Mouse (Mus musculus) limb, embryonic 10.5 days (tissue): Measurements from ENCODE around the gene Scgb2b3. TPM values are rescaled to one million over a fixed set of nuclear protein-coding genes. Genes with fewer than 3 reads are reported as not detected.

ENCODE experiments used
- DNase-seq: peaks from one replicate; pipeline ENCODE4 v3.0.0-alpha.2; 2017; ENCODE audit warnings: low spot score
- H3K27ac ChIP-seq: fragments of 300-500 bp; sonication (generic); 2 replicates; pipeline ENCODE4 v1.5.1; 2016; ENCODE audit warnings: mild to moderate bottlenecking
- H3K27me3 ChIP-seq: fragments of 300-500 bp; sonication (generic); 2 replicates; pipeline ENCODE4 v1.6.1; 2016; ENCODE audit warnings: low read depth, mild to moderate bottlenecking; ENCODE audit not compliant: poor library complexity, severe bottlenecking
- H3K36me3 ChIP-seq: fragments of 300-500 bp; sonication (generic); 2 replicates; pipeline ENCODE4 v1.6.1; 2016; ENCODE audit warnings: mild to moderate bottlenecking, moderate library complexity
- H3K4me1 ChIP-seq: fragments of 300-500 bp; sonication (generic); 2 replicates; pipeline ENCODE4 v1.6.1; 2016
- H3K4me3 ChIP-seq: fragments of 300-500 bp; sonication (generic); 2 replicates; pipeline ENCODE4 v1.5.1; 2016; ENCODE audit warnings: mild to moderate bottlenecking, moderate library complexity
- H3K9me3 ChIP-seq: fragments of 300-500 bp; sonication (generic); replicated peaks from 2 replicates; pipeline ENCODE4 v1.6.1; 2016; ENCODE audit warnings: mild to moderate bottlenecking
- WGBS: fragments of 180-500 bp; shearing (Covaris S2); methylation state at CpG from one replicate; pipeline ENCODE4 v1.1.7; 2016; 5-methylcytosine and 5-hydroxymethylcytosine counted together
- polyA plus RNA-seq: library from polyadenylated mRNA; unstranded; fragments of >200 nt; fragmentation: Nextera tagmentation; extraction: Ambion mirVana; gene quantifications from 2 replicates; pipeline ENCODE4 v1.2.1, GENCODE M21; 2016

The Scgb2b3 gene
- polyA plus RNA-seq: not detected in 2 replicates

DNA sequence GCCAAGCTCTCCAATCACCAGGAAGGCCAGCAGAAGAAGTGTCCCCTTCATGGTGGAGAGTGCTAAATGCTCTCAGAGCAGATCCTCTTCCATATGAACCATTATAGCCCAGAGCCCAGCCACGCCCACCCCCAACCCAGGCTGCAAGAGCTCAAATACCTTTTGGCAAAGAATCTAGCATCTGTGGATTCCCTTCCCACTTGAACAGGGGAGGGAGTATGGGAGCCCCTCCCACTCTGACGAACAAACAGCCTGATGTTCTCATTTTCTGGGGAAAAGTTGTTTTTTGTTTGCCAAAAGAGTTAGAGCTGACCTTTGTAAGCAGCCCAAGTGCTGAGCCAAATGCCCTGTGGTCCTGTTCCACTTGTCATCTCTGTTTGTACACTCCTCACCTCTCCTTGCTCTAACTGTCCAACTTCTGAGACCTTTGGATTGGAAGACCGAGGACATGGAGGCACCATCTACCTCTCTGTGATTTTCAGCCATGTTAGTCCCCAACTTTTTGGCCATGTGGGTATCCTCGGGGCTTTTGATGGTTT is at the start of gene Scgb2b3:
Scgb2b3 (minus strand) TSS at position 51 of the 539 bp plus-strand sequence.
- Histone ChIP-seq H3K4me1 (no peaks in the 10 kb centered on the region), H3K9me3 (peaks cover 28% of the 10 kb centered on the region), H3K27me3 (no peaks in the 10 kb centered on the region), H3K36me3 (no peaks in the 10 kb centered on the region), H3K27ac (no peak within 1 kb of the TSS), H3K4me3 (no peak within 1 kb of the TSS)
- no peak for DNase-seq
- 78% methylated on average over 4 of the region's 4 CpGs for WGBS

DNA sequence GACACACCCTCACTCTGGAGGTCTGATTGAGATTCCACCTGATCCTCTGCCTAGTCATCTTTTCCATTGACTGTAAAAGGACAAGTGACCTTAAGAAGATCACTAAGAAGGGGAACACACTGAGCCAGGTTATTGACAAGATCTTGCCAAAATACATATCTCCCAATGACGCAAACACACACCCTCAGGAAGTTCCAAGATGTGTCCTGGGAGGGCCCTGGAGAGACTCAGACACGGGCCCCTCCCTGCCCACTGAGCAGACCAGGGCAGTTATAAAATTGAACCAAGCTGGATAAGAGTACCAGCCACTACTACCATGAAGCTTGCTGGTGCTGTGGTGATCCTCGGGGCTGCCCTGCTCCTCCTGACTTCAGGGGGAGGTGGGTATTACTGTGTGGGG is 13.4 kb upstream of the Scgb2b3 start, which contains the start of gene Scgb1b3:
Scgb1b3 (plus strand) TSS at position 301 of the 400 bp plus-strand sequence.
- 82% methylated on average over 3 of the region's 3 CpGs for WGBS
- no peaks in the 10 kb centered on the region for H3K27me3 ChIP-seq
- H3K27ac ChIP-seq: no peak within 1 kb of the TSS
- no peak within 1 kb of the TSS for H3K4me3 ChIP-seq
- H3K9me3 ChIP-seq: peaks cover 28% of the 10 kb centered on the region
- H3K36me3 ChIP-seq: no peaks in the 10 kb centered on the region
- DNase-seq: no peak
- no peaks in the 10 kb centered on the region for H3K4me1 ChIP-seq

Other genes with a start within 250 kb of the Scgb2b3 start
- gene Hpn, start 246.8 kb downstream of the Scgb2b3 start, polyA plus RNA-seq: 3.1 TPM in 2 replicates
- gene Scn1b, start 235.1 kb downstream of the Scgb2b3 start, polyA plus RNA-seq: 0.38 and 0.81 TPM in 2 replicates
- gene Gramd1a, start 206.2 kb downstream of the Scgb2b3 start, polyA plus RNA-seq: 87.3 and 106 TPM in 2 replicates
- gene Scgb2b2, start 71.6 kb downstream of the Scgb2b3 start, polyA plus RNA-seq: not detected in 2 replicates
- not detected in 2 replicates for gene Scgb1b2, start 70.3 kb downstream of the Scgb2b3 start, polyA plus RNA-seq
- not detected in 2 replicates for gene Scgb1b3, start 13.5 kb upstream of the Scgb2b3 start, polyA plus RNA-seq